Mouse (Mus musculus) embryonic facial prominence, embryonic 14.5 days (tissue): ENCODE data around the gene Zfp541. TPM values are rescaled to one million over a fixed set of nuclear protein-coding genes. Genes with fewer than 3 reads are reported as not detected.

ENCODE experiments used
- ATAC-seq: fragments of 200-750 bp; cut with Nextera tagmentation; 2 replicates; pipeline ENCODE4 v1.8.0; 2017; ENCODE audit warnings: low read depth, moderate number of reproducible peaks, moderate TSS enrichment
- DNase-seq: peaks from one replicate; pipeline ENCODE4 v3.0.0-alpha.2; 2015; ENCODE audit warnings: low spot score
- H3K27ac ChIP-seq: fragments of 300-500 bp; sonication (generic); replicated peaks from 2 replicates; pipeline ENCODE4 v1.5.1; 2014; ENCODE audit warnings: low read depth, mild to moderate bottlenecking, low read length, moderate library complexity
- H3K27me3 ChIP-seq: fragments of 300-500 bp; sonication (generic); replicated peaks from 2 replicates; pipeline ENCODE4 v1.6.1; 2014; ENCODE audit warnings: low read length; ENCODE audit not compliant: control insufficient read depth, insufficient read depth
- H3K36me3 ChIP-seq: fragments of 300-500 bp; sonication (generic); 2 replicates; pipeline ENCODE4 v1.6.1; 2014; ENCODE audit warnings: low read length, mixed read lengths; ENCODE audit not compliant: control insufficient read depth, insufficient read depth
- H3K4me1 ChIP-seq: fragments of 300-500 bp; sonication (generic); 2 replicates; pipeline ENCODE4 v1.6.1; 2014; ENCODE audit warnings: antibody characterized with exemption, low read length; ENCODE audit not compliant: control insufficient read depth, insufficient read depth
- H3K4me2 ChIP-seq: fragments of 300-500 bp; sonication (generic); 2 replicates; pipeline ENCODE4 v1.6.1; 2014; ENCODE audit warnings: low read depth, mild to moderate bottlenecking, low read length, moderate library complexity, mixed read lengths
- H3K4me3 ChIP-seq: fragments of 300-500 bp; sonication (generic); 2 replicates; pipeline ENCODE4 v1.5.1; 2014; ENCODE audit warnings: low read depth, mild to moderate bottlenecking, low read length
- H3K9ac ChIP-seq: fragments of 300-500 bp; sonication (generic); 2 replicates; pipeline ENCODE4 v1.6.1; 2014; ENCODE audit warnings: low read depth, mild to moderate bottlenecking, low read length, moderate library complexity, mixed read lengths
- H3K9me3 ChIP-seq: fragments of 300-500 bp; sonication (generic); 2 replicates; pipeline ENCODE4 v1.6.1; 2016; ENCODE audit warnings: low read length; ENCODE audit not compliant: control insufficient read depth
- WGBS: fragments of 180-500 bp; shearing (Covaris S2); extraction: QIAGEN DNeasy Blood & Tissue Kit; methylation state at CpG from one replicate; pipeline ENCODE4 v1.1.7; 2014; 5-methylcytosine and 5-hydroxymethylcytosine counted together
- polyA plus RNA-seq: library from polyadenylated mRNA; unstranded; fragments of >200 nt; fragmentation: Nextera tagmentation; extraction: Ambion mirVana; gene quantifications from 2 replicates; pipeline ENCODE4 v1.2.1, GENCODE M21; 2014

The Zfp541 gene
- polyA plus RNA-seq, 1 experiment from 2014 or later, result 0.07 TPM

- H3K9ac ChIP-seq, result no peak overlapping the region
- no peaks in the 10 kb centered on the region for H3K27me3 ChIP-seq
- 0 out of 2 replicates have a peak, but pooled peaks cover 3% of the 10 kb centered on the region for H3K36me3 ChIP-seq
- 85% methylated on average over 8 of the region's 8 CpGs for WGBS
- no peaks in the 10 kb centered on the region for H3K4me1 ChIP-seq
- ATAC-seq (no peak), DNase-seq (no peak)
- no peak overlapping the region for H3K4me3 ChIP-seq
- H3K27ac ChIP-seq, result no peak overlapping the region
- H3K4me2 ChIP-seq, result no peak overlapping the region
- no peaks in the 10 kb centered on the region for H3K9me3 ChIP-seq
Observed at GRCm38 (mm10) chr7:16024603-16025222, 36.9 kb upstream of the Zfp541 start.

- H3K4me2 ChIP-seq, result no peak overlapping the region
Observed at GRCm38 (mm10) chr7:16028102-16028927, 33.3 kb upstream of the Zfp541 start.

GRCm38 (mm10) chr7:16031072-16031471 lies 30.5 kb upstream of the Zfp541 start:
- DNase-seq, result peak; percentile 52
- Histone ChIP-seq H3K36me3 (no peaks in the 10 kb centered on the region), H3K27me3 (no peaks in the 10 kb centered on the region), H3K4me3 (no peak overlapping the region), H3K9ac (no peak overlapping the region), H3K27ac (no peak overlapping the region), H3K4me1 (no peaks in the 10 kb centered on the region), H3K4me2 (no peak overlapping the region), H3K9me3 (no peaks in the 10 kb centered on the region)
- ATAC-seq, result peak; percentile 51
- WGBS, result 79% methylated on average over 4 of the region's 4 CpGs

More at GRCm38 (mm10) chr7:16028102-16028927, 33.3 kb upstream of the Zfp541 start:
- Histone ChIP-seq H3K9me3 (no peaks in the 10 kb centered on the region), H3K4me1 (no peaks in the 10 kb centered on the region), H3K27me3 (no peaks in the 10 kb centered on the region), H3K27ac (no peak overlapping the region), H3K4me3 (no peak overlapping the region), H3K9ac (no peak overlapping the region), H3K36me3 (no peaks in the 10 kb centered on the region)
- ATAC-seq (no peak), DNase-seq (no peak)
- WGBS, result 78% methylated on average over 6 of the region's 6 CpGs

- H3K36me3 ChIP-seq, result no peaks in the 10 kb centered on the region
- no peak for DNase-seq
- no peak for ATAC-seq
- H3K4me2 ChIP-seq, result no peak overlapping the region
- H3K4me1 ChIP-seq, result no peaks in the 10 kb centered on the region
- no peak overlapping the region for H3K4me3 ChIP-seq
- no peak overlapping the region for H3K27ac ChIP-seq
- no peaks in the 10 kb centered on the region for H3K9me3 ChIP-seq
- no peak overlapping the region for H3K9ac ChIP-seq
- H3K27me3 ChIP-seq, result no peaks in the 10 kb centered on the region
- 91% methylated on average over 1 of the region's 1 CpGs for WGBS
Observed at GRCm38 (mm10) chr7:16033059-16033458, 28.6 kb upstream of the Zfp541 start.

GRCm38 (mm10) chr7:16033580-16034461 lies 27.8 kb upstream of the Zfp541 start:
- H3K4me2 ChIP-seq, result no peak overlapping the region
- no peak for ATAC-seq
- no peak overlapping the region for H3K9ac ChIP-seq
- H3K36me3 ChIP-seq, result no peaks in the 10 kb centered on the region
- H3K27ac ChIP-seq, result no peak overlapping the region
- no peaks in the 10 kb centered on the region for H3K27me3 ChIP-seq
- H3K4me3 ChIP-seq, result no peak overlapping the region
- no peaks in the 10 kb centered on the region for H3K9me3 ChIP-seq
- no peak for DNase-seq
- H3K4me1 ChIP-seq, result no peaks in the 10 kb centered on the region
- WGBS, result 94% methylated on average over 8 of the region's 8 CpGs

- Histone ChIP-seq H3K27me3 (no peaks in the 10 kb centered on the region), H3K4me3 (no peak overlapping the region), H3K4me1 (no peaks in the 10 kb centered on the region), H3K9ac (no peak overlapping the region), H3K36me3 (no peaks in the 10 kb centered on the region), H3K27ac (no peak overlapping the region), H3K4me2 (no peak overlapping the region), H3K9me3 (no peaks in the 10 kb centered on the region)
- 91% methylated on average over 6 of the region's 6 CpGs for WGBS
- ATAC-seq (no peak), DNase-seq (no peak)
Observed at GRCm38 (mm10) chr7:16036972-16037371, 24.6 kb upstream of the Zfp541 start.

- H3K27me3 ChIP-seq, result no peaks in the 10 kb centered on the region
- no peak overlapping the region for H3K27ac ChIP-seq
- no peak overlapping the region for H3K4me3 ChIP-seq
- H3K36me3 ChIP-seq, result peaks cover 7% of the 10 kb centered on the region; the same call in 1 of the 2 replicates
- DNase-seq (no peak), ATAC-seq (no peak)
- 94% methylated on average over 5 of the region's 5 CpGs for WGBS
- H3K9me3 ChIP-seq, result no peaks in the 10 kb centered on the region
- no peak overlapping the region for H3K9ac ChIP-seq
- H3K4me1 ChIP-seq, result peaks cover 12% of the 10 kb centered on the region
- no peak overlapping the region for H3K4me2 ChIP-seq
Observed at GRCm38 (mm10) chr7:16039363-16039762, 22.3 kb upstream of the Zfp541 start.

- DNase-seq, result no peak
- ATAC-seq, result no peak
- WGBS, result 88% methylated on average over 2 of the region's 2 CpGs
Observed at GRCm38 (mm10) chr7:16041208-16041607, 20.4 kb upstream of the Zfp541 start.

More at GRCm38 (mm10) chr7:16041208-16041607, 20.4 kb upstream of the Zfp541 start:
- Histone ChIP-seq H3K4me1 (peaks cover 30% of the 10 kb centered on the region), H3K27me3 (no peaks in the 10 kb centered on the region), H3K27ac (no peak overlapping the region), H3K4me3 (no peak overlapping the region), H3K4me2 (no peak overlapping the region), H3K36me3 (peaks cover 7% of the 10 kb centered on the region; the same call in 1 of the 2 replicates), H3K9ac (no peak overlapping the region), H3K9me3 (no peaks in the 10 kb centered on the region)
